Mouse (Mus musculus) erythroblast, embryonic 14.5 days (primary cell): ENCODE measurements around the gene Gjd3.

Source experiments
- GATA1 ChIP-seq: IDR thresholded peaks from 2 replicates; pipeline ENCODE4 v1.6.1; 2012; ENCODE audit warnings: low read length, inconsistent platforms, mixed read lengths
- TAL1 ChIP-seq: IDR thresholded peaks from 3 replicates; pipeline ENCODE4 v1.6.1; 2012; ENCODE audit warnings: low read length, inconsistent platforms, mixed read lengths

DNA sequence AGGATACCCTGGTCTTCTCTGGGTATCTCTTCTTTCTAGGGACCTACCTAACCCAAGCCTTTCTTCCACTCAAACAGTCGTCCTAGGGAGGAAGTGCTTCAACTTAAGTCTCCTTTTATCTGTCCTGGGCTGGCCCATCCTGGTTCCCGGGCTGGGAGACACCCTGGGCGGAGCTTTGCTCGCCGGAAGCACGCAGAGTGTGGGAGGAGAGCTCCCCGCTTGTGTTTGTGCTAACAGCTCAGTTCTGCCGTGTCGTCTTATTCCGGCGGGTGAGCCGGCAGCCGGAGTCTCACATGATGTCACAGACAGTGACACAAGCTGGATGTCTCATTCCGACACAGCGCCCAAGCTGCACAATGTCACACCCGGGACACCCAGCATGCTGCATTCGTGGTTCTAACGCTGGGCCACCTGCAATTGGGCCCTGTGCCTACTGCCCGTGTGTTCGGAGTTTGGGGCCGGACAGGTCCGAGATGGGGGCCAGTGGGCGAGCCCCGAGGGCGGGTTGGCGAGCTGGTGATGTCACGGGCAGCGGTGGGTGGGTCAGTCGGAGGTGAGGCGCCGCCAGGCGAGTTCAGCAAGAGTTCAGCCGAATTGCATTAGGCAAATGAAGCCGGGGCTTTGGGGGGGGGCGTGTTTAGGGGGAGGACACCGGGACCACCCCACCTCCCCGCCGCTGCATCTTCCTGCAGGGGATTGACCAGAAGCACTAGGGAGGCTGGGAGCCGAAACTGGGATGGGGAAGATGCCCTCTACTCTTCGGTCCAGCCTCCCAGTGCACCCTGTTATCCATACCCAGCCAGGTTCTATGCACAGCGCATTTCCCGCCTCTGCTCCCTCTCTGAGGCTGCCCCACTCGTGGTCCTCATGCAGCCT, 23.1 kb downstream of the Gjd3 start:
- TF ChIP-seq TAL1 (no peak), GATA1 (no peak)
